Mouse (Mus musculus) midbrain, embryonic 10.5 days (tissue): ENCODE measurements around the gene Fto. TPM values are rescaled to one million over a fixed set of nuclear protein-coding genes. Genes with fewer than 3 reads are reported as not detected.

Source experiments
- DNase-seq: peaks from one replicate; pipeline ENCODE4 v3.0.0-alpha.2; 2017; ENCODE audit warnings: low spot score
- H3K27ac ChIP-seq: fragments of 300-500 bp; sonication (generic); replicated peaks from 2 replicates; pipeline ENCODE4 v1.5.1; 2016; ENCODE audit warnings: mild to moderate bottlenecking
- H3K27me3 ChIP-seq: fragments of 300-500 bp; sonication (generic); 2 replicates; pipeline ENCODE4 v1.6.1; 2016; ENCODE audit warnings: low read depth, mild to moderate bottlenecking; ENCODE audit not compliant: poor library complexity, severe bottlenecking
- H3K36me3 ChIP-seq: fragments of 300-500 bp; sonication (generic); 2 replicates; pipeline ENCODE4 v1.6.1; 2016; ENCODE audit warnings: mild to moderate bottlenecking, moderate library complexity
- H3K4me1 ChIP-seq: fragments of 300-500 bp; sonication (generic); 2 replicates; pipeline ENCODE4 v1.6.1; 2016
- H3K4me3 ChIP-seq: fragments of 300-500 bp; sonication (generic); 2 replicates; pipeline ENCODE4 v1.5.1; 2016; ENCODE audit warnings: mild to moderate bottlenecking, moderate library complexity
- H3K9me3 ChIP-seq: fragments of 300-500 bp; sonication (generic); replicated peaks from 2 replicates; pipeline ENCODE4 v1.6.1; 2016; ENCODE audit warnings: mild to moderate bottlenecking
- WGBS: fragments of 180-500 bp; shearing (Covaris S2); methylation state at CpG from one replicate; pipeline ENCODE4 v1.1.7; 2016; 5-methylcytosine and 5-hydroxymethylcytosine counted together
- polyA plus RNA-seq: library from polyadenylated mRNA; unstranded; fragments of >200 nt; fragmentation: Nextera tagmentation; extraction: Ambion mirVana; gene quantifications from 2 replicates; pipeline ENCODE4 v1.2.1, GENCODE M21; 2016

Fto gene
- polyA plus RNA-seq, 1 experiment from 2014 or later: 91.3 TPM

DNA sequence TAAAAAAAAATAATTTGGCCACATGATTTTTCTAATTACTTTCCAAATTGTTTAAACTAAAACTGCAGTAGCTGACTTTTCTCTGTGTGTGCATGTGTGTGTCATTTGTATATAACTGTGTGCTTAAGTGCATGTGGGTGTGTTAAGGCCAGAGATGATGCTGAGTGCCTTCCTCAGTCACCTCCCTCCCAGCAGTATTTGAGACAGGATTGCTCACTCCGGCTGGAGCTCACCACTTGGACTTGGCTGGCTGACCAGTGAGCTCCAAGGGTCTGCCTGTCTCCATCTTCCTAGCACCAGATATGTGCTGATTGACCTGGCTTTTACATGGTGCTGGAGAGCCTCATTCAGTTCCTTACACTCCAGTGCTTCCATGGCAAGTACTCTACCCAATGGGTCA lies 144.7 kb downstream of the Fto start:
- no peaks in the 10 kb centered on the region for H3K27me3 ChIP-seq
- no peaks in the 10 kb centered on the region for H3K9me3 ChIP-seq
- H3K4me3 ChIP-seq: no peak overlapping the region
- no peak for DNase-seq
- H3K4me1 ChIP-seq: no peaks in the 10 kb centered on the region
- no peak overlapping the region for H3K27ac ChIP-seq
- WGBS: 80% methylated on average over 1 of the region's 1 CpGs
- H3K36me3 ChIP-seq: no peaks in the 10 kb centered on the region

DNA sequence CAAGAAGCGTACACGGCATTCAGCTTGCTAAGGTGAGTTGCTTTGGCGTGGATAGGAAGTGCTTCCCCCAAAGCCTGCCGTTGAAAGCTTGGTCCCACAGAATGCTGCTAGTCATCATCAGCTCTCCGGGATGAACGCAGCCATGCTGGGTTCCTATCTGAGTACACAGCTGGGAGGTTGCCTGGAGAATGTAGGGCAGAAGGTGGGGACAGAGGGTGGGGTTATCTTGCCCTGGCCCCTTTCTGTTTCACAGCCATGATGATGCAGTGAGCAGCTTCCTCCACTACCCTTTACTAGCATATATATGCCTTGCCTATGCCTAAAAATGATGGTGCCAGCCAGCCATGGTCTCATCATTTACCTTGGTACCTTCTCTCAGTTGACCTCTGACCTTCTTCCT lies 147.6 kb downstream of the Fto start:
- no peaks in the 10 kb centered on the region for H3K9me3 ChIP-seq
- WGBS: 92% methylated on average over 6 of the region's 6 CpGs
- no peak for DNase-seq
- no peaks in the 10 kb centered on the region for H3K27me3 ChIP-seq
- no peak overlapping the region for H3K4me3 ChIP-seq
- H3K36me3 ChIP-seq: no peaks in the 10 kb centered on the region
- H3K4me1 ChIP-seq: no peaks in the 10 kb centered on the region
- H3K27ac ChIP-seq: no peak overlapping the region

DNA sequence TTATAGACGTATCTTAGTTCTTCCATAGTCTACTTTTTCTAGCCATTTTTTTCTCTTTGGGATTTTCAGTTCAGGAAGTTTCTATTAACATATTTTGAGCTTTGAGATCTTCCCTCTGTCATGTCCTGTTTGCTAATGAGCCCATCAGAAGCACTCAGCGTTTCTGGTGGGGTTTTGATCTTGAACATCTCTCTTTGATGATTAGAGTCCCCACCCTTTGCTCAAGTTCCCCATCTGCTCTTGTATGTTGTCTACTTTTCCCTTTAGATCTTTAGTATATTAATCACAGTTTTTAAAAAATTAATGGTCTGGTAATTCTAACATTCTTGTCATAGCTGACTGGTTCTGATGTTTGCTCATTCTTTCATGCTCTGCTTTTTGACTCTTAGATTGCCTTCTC lies 150.4 kb downstream of the Fto start:
- Histone ChIP-seq H3K27ac (no peak overlapping the region), H3K4me1 (no peaks in the 10 kb centered on the region), H3K27me3 (no peaks in the 10 kb centered on the region), H3K36me3 (no peaks in the 10 kb centered on the region; the same call in 1 of the 2 replicates), H3K9me3 (no peaks in the 10 kb centered on the region), H3K4me3 (no peak overlapping the region)
- 92% methylated on average over 2 of the region's 2 CpGs for WGBS
- no peak for DNase-seq

DNA sequence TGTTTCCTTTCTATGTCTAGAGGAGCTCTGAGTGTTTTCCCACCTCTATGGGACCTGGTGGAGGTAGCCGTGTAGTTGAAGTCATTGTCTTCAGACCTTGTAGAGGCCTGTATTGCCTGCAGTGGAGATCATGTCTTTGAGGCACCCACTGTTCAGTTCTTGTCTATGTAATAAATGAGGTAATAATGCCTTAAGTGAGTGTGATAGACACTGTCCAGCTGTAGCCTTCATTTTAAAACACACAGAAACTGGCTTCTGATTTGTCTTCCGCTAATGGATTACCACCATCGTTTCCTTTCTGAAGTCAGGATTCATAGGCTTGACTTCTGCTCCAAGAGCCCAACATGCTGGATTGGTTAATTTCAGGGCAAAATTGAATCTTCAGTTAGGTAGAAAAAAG lies 154.1 kb downstream of the Fto start:
- Histone ChIP-seq H3K27me3 (no peaks in the 10 kb centered on the region), H3K36me3 (peaks cover 4% of the 10 kb centered on the region; the same call in 1 of the 2 replicates), H3K27ac (no peak overlapping the region), H3K4me1 (no peaks in the 10 kb centered on the region), H3K4me3 (no peak overlapping the region), H3K9me3 (no peaks in the 10 kb centered on the region)
- DNase-seq: no peak
- 95% methylated on average over 3 of the region's 3 CpGs for WGBS

DNA sequence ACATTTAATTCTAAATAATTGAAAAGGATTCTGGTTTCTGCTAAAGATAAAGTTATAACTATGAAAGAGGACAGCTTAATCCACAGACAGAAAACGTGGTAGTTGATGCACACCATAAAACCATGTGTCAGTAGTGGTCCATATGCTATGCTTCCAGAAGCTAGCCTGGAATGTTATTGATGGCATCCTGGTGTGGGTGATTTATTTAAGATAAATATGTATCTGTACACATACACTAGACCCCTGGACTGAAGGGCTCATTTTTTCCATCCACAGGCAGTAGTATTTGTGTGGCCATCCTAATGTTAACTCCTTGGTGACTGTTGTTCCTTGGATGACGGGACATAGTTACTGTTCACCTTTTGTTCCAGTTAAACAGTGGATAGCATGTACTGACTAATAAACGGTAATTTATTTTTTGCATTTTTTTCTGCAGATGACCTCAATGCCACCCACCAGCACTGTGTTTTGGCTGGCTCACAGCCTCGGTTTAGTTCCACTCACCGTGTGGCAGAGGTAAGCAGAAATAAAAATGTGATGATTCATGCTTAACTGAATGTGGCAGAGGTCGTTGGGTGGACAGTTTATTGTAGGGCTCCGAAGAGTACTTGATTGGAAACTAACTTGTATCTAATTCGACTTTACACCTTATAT lies 154.7 kb downstream of the Fto start:
- Histone ChIP-seq H3K4me3 (no peak overlapping the region), H3K27me3 (no peaks in the 10 kb centered on the region), H3K36me3 (peaks cover 4% of the 10 kb centered on the region; the same call in 1 of the 2 replicates), H3K4me1 (no peaks in the 10 kb centered on the region), H3K9me3 (no peaks in the 10 kb centered on the region), H3K27ac (no peak overlapping the region)
- DNase-seq: no peak
- 92% methylated on average over 8 of the region's 8 CpGs for WGBS

DNA sequence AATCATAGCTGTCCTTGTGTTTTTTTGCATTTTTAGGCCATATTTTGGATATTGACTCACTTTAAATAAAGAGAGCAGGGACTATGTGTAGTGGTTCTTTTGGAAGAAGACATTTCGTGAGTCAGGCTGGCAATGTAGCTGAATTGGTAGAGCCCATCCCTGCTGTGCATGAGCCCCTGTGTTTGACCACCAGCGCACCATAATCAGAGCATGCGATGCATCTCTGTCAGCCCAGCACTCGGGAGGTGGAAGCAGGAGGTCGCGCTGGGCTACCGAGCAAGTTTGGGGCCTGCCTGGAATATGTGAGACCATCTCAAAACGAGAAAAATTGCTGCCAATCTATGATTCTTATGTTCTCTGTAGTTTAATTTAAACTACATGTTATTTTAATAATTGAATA lies 156.1 kb downstream of the Fto start:
- no peak for DNase-seq
- H3K4me3 ChIP-seq: no peak overlapping the region
- H3K27me3 ChIP-seq: no peaks in the 10 kb centered on the region
- H3K4me1 ChIP-seq: no peaks in the 10 kb centered on the region
- no peak overlapping the region for H3K27ac ChIP-seq
- no peaks in the 10 kb centered on the region for H3K9me3 ChIP-seq
- WGBS: 94% methylated on average over 8 of the region's 8 CpGs
- H3K36me3 ChIP-seq: peaks cover 14% of the 10 kb centered on the region

DNA sequence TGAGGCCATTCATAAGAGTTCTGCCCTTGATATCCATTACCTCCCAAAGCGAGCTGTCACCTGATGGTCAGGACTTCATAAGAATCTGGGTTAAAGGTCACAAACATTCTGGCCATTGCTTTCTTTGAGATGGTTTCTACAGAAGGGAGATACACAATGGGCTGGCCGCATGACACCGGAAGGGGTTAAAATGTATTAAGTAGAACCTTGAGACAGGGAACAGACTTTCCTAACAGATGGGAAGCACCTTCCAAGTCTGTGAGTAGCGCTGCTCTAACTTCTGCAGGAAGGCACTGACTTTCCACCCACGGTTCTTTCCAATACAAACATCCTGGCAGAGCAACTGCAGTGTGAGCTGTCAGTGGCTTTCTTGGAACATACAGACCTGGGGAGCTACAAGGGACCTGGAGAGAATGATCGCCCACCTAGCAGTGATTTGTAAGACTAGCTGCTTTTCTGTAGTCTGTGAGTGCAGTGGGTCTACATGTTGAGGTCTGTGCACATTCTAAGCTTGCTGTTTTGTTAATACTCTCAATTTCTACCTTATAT lies 161.5 kb downstream of the Fto start:
- Histone ChIP-seq H3K27ac (no peak overlapping the region), H3K4me1 (no peaks in the 10 kb centered on the region), H3K36me3 (peaks cover 39% of the 10 kb centered on the region), H3K4me3 (no peak overlapping the region), H3K27me3 (no peaks in the 10 kb centered on the region), H3K9me3 (no peaks in the 10 kb centered on the region)
- DNase-seq: no peak
- WGBS: 93% methylated on average over 6 of the region's 6 CpGs

DNA sequence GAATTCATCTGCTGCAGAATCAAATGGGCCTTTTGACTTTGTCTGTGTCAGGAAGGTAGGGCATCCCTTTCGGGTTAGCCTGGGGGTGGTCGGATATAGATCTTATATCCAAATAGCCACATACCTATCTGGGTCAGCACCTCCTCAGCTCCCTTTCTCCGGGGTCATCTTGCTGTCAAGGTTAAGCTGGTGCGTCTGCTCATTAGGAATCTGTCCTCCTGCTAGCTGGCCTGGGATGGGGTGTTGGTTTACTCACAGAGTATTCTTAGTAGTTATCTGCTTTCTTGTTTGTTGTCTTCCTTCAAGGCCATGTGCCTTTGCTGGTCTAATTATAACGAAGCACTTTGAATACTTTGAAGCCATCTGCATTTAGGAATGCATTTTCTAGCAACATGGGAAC lies 163.7 kb downstream of the Fto start:
- H3K27ac ChIP-seq: no peak overlapping the region
- no peaks in the 10 kb centered on the region for H3K27me3 ChIP-seq
- H3K4me3 ChIP-seq: no peak overlapping the region
- H3K4me1 ChIP-seq: peaks cover 1% of the 10 kb centered on the region
- H3K36me3 ChIP-seq: peaks cover 39% of the 10 kb centered on the region
- 96% methylated on average over 5 of the region's 5 CpGs for WGBS
- DNase-seq: no peak
- no peaks in the 10 kb centered on the region for H3K9me3 ChIP-seq

DNA sequence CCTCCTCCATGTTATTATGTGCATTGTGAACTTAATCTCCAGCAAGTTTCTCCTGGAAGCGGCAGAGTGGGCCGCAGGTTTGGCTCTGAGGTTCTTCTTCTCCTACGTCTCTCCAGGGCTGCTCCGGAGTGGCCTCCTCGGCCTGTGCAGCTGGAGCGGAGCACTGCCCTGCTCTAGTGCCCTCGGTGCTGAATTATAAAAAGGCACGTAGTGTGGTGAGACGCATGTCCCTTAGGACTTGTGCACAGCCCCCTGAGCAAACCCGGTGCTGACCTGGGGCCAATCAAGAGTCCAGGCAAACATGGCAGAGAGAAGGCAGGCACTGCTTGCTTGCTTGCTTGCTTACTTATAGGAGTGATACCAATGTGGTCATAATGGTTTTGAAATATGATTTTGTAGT lies 164.1 kb downstream of the Fto start:
- WGBS: 94% methylated on average over 10 of the region's 10 CpGs
- no peak for DNase-seq

DNA sequence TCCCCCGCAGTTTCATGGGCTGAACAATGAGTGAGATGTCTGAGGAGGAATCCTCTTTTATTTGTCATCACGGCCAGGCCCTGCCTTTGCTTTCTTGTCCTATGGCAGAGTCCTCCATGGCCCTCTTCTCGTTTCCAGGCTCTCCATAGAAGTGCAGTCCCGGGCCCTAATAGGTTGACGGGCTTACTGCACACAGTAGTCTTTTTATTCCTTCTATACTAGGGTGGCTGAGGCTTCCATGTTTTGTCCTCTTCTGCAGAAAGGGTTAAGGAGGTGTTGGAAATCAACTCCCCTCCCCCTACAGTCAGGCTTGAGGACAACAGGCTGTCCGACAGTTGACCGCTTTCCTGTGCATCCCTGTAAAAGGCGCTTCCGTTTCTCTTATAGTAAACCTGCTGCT lies 169.2 kb downstream of the Fto start:
- H3K27me3 ChIP-seq: peaks cover 28% of the 10 kb centered on the region
- no peak overlapping the region for H3K4me3 ChIP-seq
- 0 out of 2 replicates have a peak overlapping the region, but pooled peaks have one; percentile 4 for H3K27ac ChIP-seq
- 51% methylated on average over 9 of the region's 9 CpGs for WGBS
- no peak for DNase-seq
- peaks cover 17% of the 10 kb centered on the region for H3K36me3 ChIP-seq
- peaks cover 15% of the 10 kb centered on the region for H3K4me1 ChIP-seq
- no peaks in the 10 kb centered on the region for H3K9me3 ChIP-seq

More for the DNA sequence above, 164.1 kb downstream of the Fto start:
- Histone ChIP-seq H3K9me3 (no peaks in the 10 kb centered on the region), H3K36me3 (peaks cover 35% of the 10 kb centered on the region), H3K4me3 (no peak overlapping the region), H3K4me1 (peaks cover 6% of the 10 kb centered on the region), H3K27ac (no peak overlapping the region), H3K27me3 (no peaks in the 10 kb centered on the region)

DNA sequence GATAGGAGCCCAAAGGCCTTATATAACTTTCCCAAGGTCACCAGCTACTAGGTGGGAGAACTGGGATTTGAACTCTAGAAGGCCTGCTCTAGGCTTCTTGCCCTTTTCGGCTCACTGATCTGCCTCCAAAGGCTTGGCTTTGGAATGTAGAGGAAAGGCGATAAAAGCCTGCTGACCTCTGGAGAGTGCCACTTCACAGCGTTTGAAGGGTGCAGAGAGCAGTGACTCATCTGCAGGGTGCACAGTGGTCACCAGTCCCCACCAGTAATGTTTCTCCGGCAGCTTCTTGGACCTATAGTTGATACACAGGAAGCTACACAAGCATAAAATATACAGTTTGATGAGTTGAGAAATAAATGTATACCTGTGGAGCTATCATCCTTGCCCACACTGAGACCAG lies 173.1 kb downstream of the Fto start:
- Histone ChIP-seq H3K9me3 (no peaks in the 10 kb centered on the region), H3K27ac (no peak overlapping the region), H3K36me3 (peaks cover 11% of the 10 kb centered on the region), H3K27me3 (peaks cover 48% of the 10 kb centered on the region), H3K4me1 (peaks cover 50% of the 10 kb centered on the region), H3K4me3 (no peak overlapping the region)
- DNase-seq: no peak
- 82% methylated on average over 4 of the region's 4 CpGs for WGBS

DNA sequence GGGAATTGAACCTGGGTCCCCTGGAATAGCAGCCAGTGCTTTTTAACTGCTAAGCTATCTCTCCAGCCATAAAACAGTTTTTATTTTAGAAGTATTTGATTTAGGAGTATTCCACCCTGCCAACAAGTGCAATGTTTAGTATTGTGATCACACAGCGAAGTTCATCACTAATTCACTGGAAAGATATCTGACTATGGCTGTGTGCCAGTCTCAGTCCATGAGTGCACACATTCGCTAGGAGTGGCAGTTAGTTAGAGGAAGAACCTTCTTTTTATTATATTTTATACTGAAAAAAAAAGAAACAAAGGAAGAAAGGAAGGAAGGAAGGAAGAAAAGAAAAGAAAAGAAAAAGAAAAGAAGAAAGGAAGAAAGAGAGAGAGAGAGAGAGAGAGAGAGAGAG lies 174.1 kb downstream of the Fto start:
- H3K4me1 ChIP-seq: peaks cover 51% of the 10 kb centered on the region
- peaks cover 54% of the 10 kb centered on the region for H3K27me3 ChIP-seq
- peaks cover 11% of the 10 kb centered on the region for H3K36me3 ChIP-seq
- no peak overlapping the region for H3K4me3 ChIP-seq
- no peak overlapping the region for H3K27ac ChIP-seq
- 95% methylated on average over 2 of the region's 2 CpGs for WGBS
- DNase-seq: no peak
- no peaks in the 10 kb centered on the region for H3K9me3 ChIP-seq

DNA sequence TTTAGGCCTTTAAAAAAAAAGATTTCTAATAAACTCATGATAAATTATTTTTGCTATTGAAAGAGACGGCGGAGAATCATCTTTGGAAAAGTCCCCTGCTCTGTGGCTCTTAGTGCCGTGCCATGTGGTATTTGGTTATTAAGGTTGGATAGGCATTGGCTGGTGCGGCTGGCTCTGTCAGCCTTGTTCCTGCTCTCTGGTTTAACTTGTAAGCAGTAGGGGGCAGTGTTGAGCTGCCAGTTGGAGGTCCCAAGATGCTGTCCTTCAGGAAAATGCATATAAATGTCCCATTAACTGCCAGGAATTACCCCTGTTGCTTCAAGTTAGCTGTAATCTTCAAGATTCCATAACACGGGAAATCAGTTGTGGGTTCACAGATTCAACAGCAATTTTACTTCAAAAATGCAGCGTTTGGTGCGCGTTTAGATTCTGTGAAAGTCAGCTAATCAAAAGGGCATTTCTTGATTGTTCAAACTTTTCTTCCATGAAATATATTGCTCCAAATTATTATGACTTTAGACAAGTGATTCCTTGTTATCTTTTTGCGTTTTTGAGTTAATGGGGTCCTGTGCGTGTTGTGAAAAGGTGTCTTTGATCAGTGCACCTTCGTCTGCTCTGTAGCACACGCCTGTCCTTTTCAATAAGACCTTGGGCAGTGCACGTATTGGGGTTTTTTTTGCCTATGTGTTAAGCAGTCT lies 174.9 kb downstream of the Fto start:
- 49% methylated on average over 13 of the region's 13 CpGs for WGBS
- H3K27me3 ChIP-seq: peaks cover 60% of the 10 kb centered on the region
- H3K4me3 ChIP-seq: no peak overlapping the region
- DNase-seq: peak; percentile 80
- H3K9me3 ChIP-seq: no peaks in the 10 kb centered on the region
- peaks cover 11% of the 10 kb centered on the region for H3K36me3 ChIP-seq
- peaks cover 43% of the 10 kb centered on the region for H3K4me1 ChIP-seq
- H3K27ac ChIP-seq: no peak overlapping the region
